Mouse (Mus musculus) liver, postnatal 0 days (tissue): ENCODE results near the gene Ddx19b.

Experiments
- CTCF ChIP-seq: sonication (generic); IDR thresholded peaks from 2 replicates; pipeline ENCODE4 v1.5.1; 2016; ENCODE audit warnings: antibody characterized with exemption, low read depth
- EP300 ChIP-seq: IDR thresholded peaks from 2 replicates; pipeline ENCODE4 v1.6.1; 2016; ENCODE audit warnings: antibody characterized with exemption, low read depth, mild to moderate bottlenecking

GRCm38 (mm10) chr8:111042546-111042945 is 11.0 kb upstream of the Ddx19b start:
- TF ChIP-seq CTCF (no peak), EP300 (no peak)
